Mouse (Mus musculus): ENCODE data around the gene Acly. TPM values are rescaled to one million over a fixed set of nuclear protein-coding genes. Genes with fewer than 3 reads are reported as not detected.
A peak's percentile ranks its signal among the peaks of the same experiment; 100 is the strongest.

Gene Acly
- total RNA-seq, 2 experiments from 2014 or later, result 28.4 to 34.4 TPM

DNA sequence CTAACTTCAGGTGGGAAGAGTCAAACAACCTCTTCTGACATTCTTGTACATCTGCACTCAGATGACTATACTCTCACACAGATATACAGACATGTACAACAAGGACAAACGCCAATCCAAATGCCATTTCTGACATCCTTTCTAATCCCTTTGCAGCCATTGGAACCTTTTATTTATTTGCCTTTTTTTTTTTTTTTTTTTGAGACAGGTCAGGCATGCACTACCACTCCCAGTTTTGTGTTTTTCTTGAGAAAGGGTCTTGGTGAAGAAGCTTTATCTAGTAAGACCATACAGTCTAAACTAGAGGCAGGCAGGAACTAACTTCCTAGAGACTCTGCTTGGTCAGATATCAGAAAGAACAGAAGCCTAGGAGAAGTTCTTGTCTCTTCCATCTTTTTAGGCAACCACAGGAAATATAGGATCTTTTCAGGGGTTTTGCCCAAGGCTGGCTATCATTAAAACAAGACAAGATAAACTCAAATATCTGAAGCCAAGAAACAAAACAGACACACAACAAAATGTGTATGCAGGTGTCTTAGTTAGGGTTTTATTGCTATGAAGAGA lies 62.5 kb downstream of the Acly start:
- no peak for ATAC-seq (replicated peaks; ENCODE audit: low FRiP score, poor library complexity, severe bottlenecking)

DNA sequence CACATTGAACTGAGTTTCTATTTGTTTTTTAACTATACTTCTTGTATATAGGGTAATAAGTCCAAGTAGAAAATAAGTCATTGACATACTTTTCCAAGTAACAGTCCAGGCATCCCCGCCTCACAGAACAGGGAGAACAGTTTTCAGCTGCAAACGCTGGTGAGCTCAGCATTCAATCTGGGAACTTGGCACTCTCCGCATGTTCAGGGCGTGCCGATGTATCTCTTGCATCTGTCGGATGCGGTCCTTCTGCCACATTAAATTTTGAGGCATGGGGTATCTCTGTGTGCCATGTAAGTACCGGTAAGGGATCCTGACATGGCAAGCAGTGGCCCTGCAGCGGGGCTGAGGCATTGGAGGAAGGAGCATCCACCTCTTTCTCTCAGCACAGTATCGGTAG lies 65.1 kb downstream of the Acly start:
- no peak for ATAC-seq (replicated peaks; ENCODE audit: low FRiP score, poor library complexity, severe bottlenecking)

DNA sequence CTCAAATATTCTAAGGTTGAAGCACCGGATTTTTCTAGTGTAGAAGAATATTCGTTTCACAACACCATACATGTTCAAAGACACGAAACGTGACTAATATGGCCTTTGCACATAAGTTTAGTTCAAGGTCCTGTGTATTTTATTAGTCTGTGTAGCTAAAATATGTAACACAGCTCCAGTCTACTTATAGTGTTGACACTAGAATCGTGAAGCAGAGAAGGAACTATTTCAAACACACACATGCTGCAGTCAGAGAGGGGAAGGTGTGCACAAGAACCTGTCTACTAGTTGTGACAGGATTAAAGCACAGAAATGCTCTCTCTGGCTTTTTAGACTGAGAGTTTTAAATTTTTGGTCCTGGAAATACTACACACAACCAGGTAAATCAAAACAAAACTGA lies 70.1 kb downstream of the Acly start:
- ATAC-seq (replicated peaks; ENCODE audit: low FRiP score, poor library complexity, severe bottlenecking), result no peak

DNA sequence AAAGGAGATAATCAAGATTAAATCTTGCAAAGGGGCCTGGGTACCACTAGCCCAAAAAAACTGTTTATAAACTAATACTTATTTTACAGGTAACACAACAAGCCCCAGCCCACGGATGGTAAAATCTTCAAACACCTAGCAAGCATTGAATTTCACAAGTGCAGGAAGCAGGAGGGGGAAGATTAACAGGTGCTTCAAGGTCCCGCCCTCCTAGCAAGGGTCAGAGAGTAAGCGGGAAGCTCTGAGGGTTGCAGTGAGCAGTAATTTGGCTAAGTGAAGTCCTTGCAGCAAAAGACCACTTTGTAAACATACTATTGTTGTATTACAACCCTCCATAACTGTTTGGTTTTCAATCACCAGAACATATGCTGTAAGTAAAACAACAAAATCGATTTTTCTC lies 70.6 kb downstream of the Acly start:
- ATAC-seq (replicated peaks; ENCODE audit: low FRiP score, poor library complexity, severe bottlenecking), result no peak

DNA sequence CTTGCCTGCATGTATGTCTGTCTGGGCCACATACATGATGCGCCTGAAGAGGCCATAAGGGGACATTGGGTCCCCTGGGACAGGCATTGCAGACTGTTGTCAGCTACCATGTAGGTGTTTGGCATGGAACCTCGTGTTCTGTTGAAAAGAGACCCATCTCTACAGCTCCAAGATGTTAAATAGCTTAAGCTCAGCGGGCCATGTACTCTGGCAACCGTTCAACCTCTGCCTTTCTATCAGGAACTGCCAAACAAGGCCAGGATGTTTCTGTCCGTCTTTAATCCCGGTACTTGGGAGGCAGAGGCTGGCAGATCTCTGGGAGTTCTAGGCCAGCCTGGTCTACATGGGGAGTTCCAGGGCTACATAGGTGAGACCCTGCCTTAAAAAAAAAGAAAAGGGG lies 85.2 kb downstream of the Acly start:
- ATAC-seq (replicated peaks; ENCODE audit: low FRiP score, poor library complexity, severe bottlenecking), result no peak

DNA sequence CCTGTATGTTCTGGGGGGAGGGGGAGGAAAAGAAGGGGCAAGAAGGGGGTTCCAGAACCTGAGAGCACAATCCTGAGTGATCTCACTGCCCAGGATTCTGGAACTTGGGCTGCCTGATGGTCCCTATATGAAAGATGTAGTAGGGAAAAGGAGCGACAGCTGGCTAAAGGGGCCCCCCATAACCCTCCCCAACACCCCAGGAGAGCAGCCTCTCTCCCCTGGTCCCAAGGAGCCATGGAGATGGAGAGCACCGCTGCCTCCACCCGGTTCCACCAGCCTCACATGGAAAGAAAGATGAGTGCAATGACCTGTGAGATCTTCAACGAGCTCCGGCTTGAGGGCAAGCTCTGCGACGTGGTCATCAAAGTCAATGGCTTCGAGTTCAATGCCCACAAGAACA lies 86.0 kb downstream of the Acly start, which contains the start of the genes Nt5c3b and Klhl10:
Gene Nt5c3b, minus strand, starts transcription at position 12 of the 400 bp plus-strand sequence.
Gene Klhl10, plus strand, starts transcription at position 121 of the 400 bp plus-strand sequence.
- no peak for ATAC-seq (replicated peaks; ENCODE audit: low FRiP score, poor library complexity, severe bottlenecking)

DNA sequence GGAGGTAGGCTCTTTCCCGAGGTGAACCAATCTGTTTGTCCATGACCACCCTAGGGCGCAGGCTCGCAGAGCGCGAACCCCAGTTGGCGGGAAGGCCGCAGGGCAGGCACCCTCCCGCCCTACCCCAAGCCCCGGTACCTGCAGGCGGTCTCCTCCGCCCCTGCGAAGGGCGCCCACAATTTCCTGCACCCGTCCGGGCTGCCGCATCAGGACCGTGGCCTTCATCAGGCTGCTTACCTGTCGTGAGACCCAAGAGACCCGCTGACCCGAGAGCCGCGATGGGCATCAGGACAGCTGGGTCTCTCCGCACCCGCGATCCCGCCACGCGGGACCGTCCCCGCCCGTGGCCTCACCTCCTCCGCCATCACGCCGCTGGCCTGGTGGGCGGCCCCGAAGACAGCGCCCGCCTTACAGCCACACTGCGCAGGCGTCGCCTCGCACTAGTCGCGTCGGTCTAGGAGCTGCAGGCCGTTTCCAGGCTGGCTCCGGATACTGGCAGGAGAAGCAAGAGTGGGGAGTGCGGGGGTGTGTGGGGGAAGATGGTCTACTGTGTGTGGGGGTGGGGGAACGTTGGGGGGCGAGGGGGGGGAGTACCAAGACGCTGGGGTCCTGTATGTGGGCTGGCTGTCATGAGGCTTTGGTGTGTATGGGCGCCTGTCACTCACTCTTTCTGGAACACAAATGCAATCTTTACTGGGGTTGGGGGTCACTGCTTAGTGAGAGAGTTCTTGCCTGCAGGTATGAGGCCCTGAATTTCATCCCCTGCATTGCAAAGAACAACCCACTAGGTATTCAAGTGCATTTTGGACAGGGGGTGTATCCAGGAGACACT lies 86.9 kb downstream of the Acly start:
- ATAC-seq (replicated peaks; ENCODE audit: low FRiP score, poor library complexity, severe bottlenecking), result peak; percentile 85

DNA sequence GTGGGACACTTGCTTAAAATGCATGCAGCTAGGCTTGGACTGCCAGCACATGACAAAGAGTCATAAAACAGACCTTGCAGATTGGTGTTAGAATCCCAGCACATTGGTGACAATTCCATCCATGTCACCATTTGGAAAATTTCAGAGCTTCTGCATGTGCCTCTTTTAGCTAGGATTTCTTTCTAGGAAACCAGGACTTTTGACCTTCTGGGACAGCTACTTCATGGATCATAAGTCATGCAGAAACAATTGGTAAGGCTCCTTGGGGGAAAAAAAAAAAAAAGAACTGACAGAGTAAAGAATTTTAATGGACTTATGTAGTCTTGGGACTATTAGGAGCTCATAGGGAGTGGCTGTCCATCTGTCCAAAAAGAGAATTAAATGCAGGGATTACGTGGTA lies 89.9 kb downstream of the Acly start:
- ATAC-seq (replicated peaks; ENCODE audit: low FRiP score, poor library complexity, severe bottlenecking), result no peak

DNA sequence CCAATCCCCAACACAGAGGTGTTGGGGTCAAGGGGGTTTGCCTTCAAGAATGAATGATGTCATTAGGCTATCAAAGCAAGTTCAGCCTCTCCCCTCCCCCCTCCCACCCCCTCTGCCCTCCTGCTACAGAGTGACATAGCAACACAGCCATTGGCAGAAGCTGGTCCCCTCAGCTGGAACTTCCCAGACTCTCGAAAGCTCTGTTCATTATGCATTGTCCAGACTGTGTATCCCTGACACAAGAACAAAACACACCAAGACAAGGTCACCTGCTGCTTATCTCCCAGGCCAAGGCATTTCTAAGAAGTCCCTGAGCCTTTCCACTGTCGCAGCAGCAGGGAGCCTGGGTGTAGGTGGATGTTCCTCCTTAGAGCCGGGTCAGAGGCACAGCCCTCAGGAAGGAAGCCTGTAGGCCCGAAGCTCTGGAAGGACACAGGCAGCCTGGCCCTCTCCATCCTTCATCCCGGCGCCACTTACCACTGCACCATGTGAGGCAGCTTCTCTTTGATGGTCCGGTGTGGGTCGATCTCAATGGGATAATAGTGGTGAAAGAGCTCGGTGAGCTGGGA lies 92.0 kb downstream of the Acly start:
- ATAC-seq (replicated peaks; ENCODE audit: low FRiP score, poor library complexity, severe bottlenecking), result no peak

DNA sequence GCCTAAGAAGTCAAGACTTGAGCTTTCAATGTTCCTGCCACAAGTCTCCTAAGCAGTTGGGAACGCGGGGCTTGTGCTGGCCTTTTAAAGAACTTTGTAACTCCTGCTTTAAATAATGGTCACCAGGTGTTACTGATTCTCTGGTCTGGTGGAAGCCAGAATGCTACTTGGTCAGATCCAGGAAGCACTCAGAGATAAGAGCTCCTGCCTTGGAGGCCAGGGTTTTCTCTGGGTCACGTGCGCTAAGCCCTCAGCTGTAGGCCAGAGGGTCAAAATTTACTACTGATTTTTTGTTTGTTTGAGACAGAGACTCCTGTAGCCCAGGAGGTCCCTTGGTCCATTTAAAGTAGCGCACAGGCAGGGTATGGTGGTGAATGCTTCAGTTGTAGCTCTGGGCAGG lies 95.8 kb downstream of the Acly start:
- no peak for ATAC-seq (replicated peaks; ENCODE audit: low FRiP score, poor library complexity, severe bottlenecking)

DNA sequence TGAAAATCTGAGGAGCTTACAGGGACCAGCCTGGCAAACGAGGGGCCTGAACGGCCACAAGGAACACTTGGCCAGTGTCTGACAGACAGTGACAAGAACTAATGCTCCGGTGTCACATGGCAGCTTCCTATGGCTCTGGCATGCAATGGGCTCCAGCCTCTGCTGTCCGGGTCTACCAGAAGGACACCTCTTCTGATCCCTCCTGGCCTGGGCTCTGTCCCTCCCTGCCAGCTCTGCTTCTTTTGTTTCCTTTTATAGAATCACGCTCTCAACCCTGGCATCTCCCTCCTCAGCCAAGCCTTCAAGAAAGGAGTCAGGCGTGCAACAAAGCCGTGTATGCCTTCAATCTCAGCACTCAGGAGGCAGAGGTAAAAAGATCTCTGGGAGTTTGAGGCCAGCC lies 97.7 kb downstream of the Acly start:
- no peak for ATAC-seq (replicated peaks; ENCODE audit: low FRiP score, poor library complexity, severe bottlenecking)

DNA sequence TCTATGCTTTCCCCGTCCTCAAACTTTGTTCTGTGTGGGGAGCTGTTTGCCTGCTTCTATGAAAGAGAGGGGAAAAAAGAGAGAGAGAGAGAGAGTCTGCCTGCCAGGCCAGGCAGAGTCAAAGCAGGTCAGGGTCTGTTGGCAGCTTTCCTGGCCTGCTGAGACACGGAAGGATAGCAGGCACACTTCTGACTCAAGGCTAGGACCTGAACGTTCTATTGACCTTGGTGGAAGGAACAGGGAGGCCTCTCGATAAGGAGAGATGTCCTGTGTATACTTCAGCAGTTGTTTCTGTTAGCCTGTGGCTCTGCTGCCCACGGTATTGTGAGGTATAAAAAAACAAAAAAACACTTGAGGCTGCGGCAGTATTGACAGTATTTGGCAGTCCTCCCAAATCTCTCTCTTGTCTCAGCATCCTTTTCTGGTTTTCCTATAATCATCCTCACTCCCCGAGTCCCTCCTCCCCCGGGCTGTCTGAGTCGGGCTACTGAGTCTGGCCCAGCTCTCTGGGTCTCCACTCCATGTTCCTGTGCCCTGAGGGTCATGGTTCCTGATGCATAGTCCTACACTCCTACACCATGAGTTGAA lies 99.1 kb downstream of the Acly start:
- ATAC-seq (replicated peaks; ENCODE audit: low FRiP score, poor library complexity, severe bottlenecking), result no peak

DNA sequence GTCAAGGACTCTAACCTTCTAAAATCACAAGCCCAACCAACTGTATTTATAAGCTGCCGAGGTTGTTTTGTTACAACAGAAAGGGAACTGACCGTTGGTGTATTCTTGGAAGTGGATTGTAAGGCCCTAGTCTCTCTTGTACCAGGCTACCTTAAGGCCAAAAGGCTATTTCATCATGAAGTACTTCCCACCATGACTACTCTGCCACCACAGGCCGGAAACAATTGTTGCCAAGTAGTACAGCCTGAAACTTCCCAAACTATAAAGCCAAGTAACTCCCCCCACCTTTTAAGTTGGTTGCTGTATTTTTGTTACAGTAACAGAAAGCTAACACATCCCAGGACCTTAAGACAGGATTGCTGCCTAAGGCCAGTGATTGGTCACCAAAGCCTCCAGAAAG lies 101.0 kb downstream of the Acly start:
- no peak for ATAC-seq (replicated peaks; ENCODE audit: low FRiP score, poor library complexity, severe bottlenecking)

Other genes with a start within 250 kb of the Acly start
- gene Eif1, start 208.1 kb downstream of the Acly start, total RNA-seq (2015; ENCODE audit: low replicate concordance), result 580 and 688 TPM in 2 replicates
- gene Eif1, start 208.1 kb downstream of the Acly start, total RNA-seq (2017; ENCODE audit: low replicate concordance), result 168 and 350 TPM in 2 replicates
- gene Gast, start 193.6 kb downstream of the Acly start, total RNA-seq (2015; ENCODE audit: low replicate concordance), result not detected in 2 replicates
- gene Gast, start 193.6 kb downstream of the Acly start, total RNA-seq (2017; ENCODE audit: low replicate concordance), result not detected in 2 replicates
- not detected in 2 replicates for gene Hap1, start 171.9 kb downstream of the Acly start, total RNA-seq (2015; ENCODE audit: low replicate concordance)
- gene Hap1, start 171.9 kb downstream of the Acly start, total RNA-seq (2017; ENCODE audit: low replicate concordance), result not detected in 2 replicates
- gene Jup, start 130.2 kb downstream of the Acly start, total RNA-seq (2015; ENCODE audit: low replicate concordance), result 1.5 and 2.3 TPM in 2 replicates
- 0.28 and 1.8 TPM in 2 replicates for gene Jup, start 130.2 kb downstream of the Acly start, total RNA-seq (2017; ENCODE audit: low replicate concordance)
- gene P3h4, start 113.2 kb downstream of the Acly start, total RNA-seq (2015; ENCODE audit: low replicate concordance), result not detected in 2 replicates
- gene P3h4, start 113.2 kb downstream of the Acly start, total RNA-seq (2017; ENCODE audit: low replicate concordance), result not detected in 2 replicates
- not detected in 2 replicates for gene Fkbp10, start 112.3 kb downstream of the Acly start, total RNA-seq (2015; ENCODE audit: low replicate concordance)
- gene Fkbp10, start 112.3 kb downstream of the Acly start, total RNA-seq (2017; ENCODE audit: low replicate concordance), result not detected in 2 replicates
- gene Nt5c3b, start 86.2 kb downstream of the Acly start, total RNA-seq (2015; ENCODE audit: low replicate concordance), result 2.1 and 10.0 TPM in 2 replicates
- gene Nt5c3b, start 86.2 kb downstream of the Acly start, total RNA-seq (2017; ENCODE audit: low replicate concordance), result 1.7 and 6.3 TPM in 2 replicates
- gene Klhl10, start 86.1 kb downstream of the Acly start, total RNA-seq (2015; ENCODE audit: low replicate concordance), result not detected in 2 replicates
- gene Klhl10, start 86.1 kb downstream of the Acly start, total RNA-seq (2017; ENCODE audit: low replicate concordance), result not detected in 2 replicates
- 2.3 and 3.7 TPM in 2 replicates for gene Klhl11, start 55.3 kb downstream of the Acly start, total RNA-seq (2015; ENCODE audit: low replicate concordance)
- gene Klhl11, start 55.3 kb downstream of the Acly start, total RNA-seq (2017; ENCODE audit: low replicate concordance), result 5.3 and 7.2 TPM in 2 replicates
- gene Ttc25, start 17.6 kb upstream of the Acly start, total RNA-seq (2015; ENCODE audit: low replicate concordance), result not detected in 2 replicates
- gene Ttc25, start 17.6 kb upstream of the Acly start, total RNA-seq (2017; ENCODE audit: low replicate concordance), result not detected in 2 replicates
- gene Cnp, start 46.9 kb upstream of the Acly start, total RNA-seq (2015; ENCODE audit: low replicate concordance), result 1.5 and 1.9 TPM in 2 replicates
- 4.3 and 4.5 TPM in 2 replicates for gene Cnp, start 46.9 kb upstream of the Acly start, total RNA-seq (2017; ENCODE audit: low replicate concordance)
- 10.2 and 18.2 TPM in 2 replicates for gene Nkiras2, start 91.2 kb upstream of the Acly start, total RNA-seq (2015; ENCODE audit: low replicate concordance)
- 7.3 and 11.2 TPM in 2 replicates for gene Nkiras2, start 91.2 kb upstream of the Acly start, total RNA-seq (2017; ENCODE audit: low replicate concordance)
- 31.8 and 31.9 TPM in 2 replicates for gene Dnajc7, start 92.2 kb upstream of the Acly start, total RNA-seq (2015; ENCODE audit: low replicate concordance)
- 25.8 and 50.7 TPM in 2 replicates for gene Dnajc7, start 92.2 kb upstream of the Acly start, total RNA-seq (2017; ENCODE audit: low replicate concordance)
- gene Zfp385c, start 164.5 kb upstream of the Acly start, total RNA-seq (2015; ENCODE audit: low replicate concordance), result 0.63 TPM in 1 of 2 replicates, not detected in the other
- not detected in 2 replicates for gene Zfp385c, start 164.5 kb upstream of the Acly start, total RNA-seq (2017; ENCODE audit: low replicate concordance)
- gene Dhx58, start 176.3 kb upstream of the Acly start, total RNA-seq (2015; ENCODE audit: low replicate concordance), result 8.4 and 14.0 TPM in 2 replicates
- 8.8 and 22.0 TPM in 2 replicates for gene Dhx58, start 176.3 kb upstream of the Acly start, total RNA-seq (2017; ENCODE audit: low replicate concordance)
- gene Kat2a, start 184.5 kb upstream of the Acly start, total RNA-seq (2015; ENCODE audit: low replicate concordance), result 6.0 and 10.9 TPM in 2 replicates
- gene Kat2a, start 184.5 kb upstream of the Acly start, total RNA-seq (2017; ENCODE audit: low replicate concordance), result 3.1 and 6.6 TPM in 2 replicates
- gene Hspb9, start 185.8 kb upstream of the Acly start, total RNA-seq (2015; ENCODE audit: low replicate concordance), result not detected in 2 replicates
- not detected in 2 replicates for gene Hspb9, start 185.8 kb upstream of the Acly start, total RNA-seq (2017; ENCODE audit: low replicate concordance)
- gene Rab5c, start 210.2 kb upstream of the Acly start, total RNA-seq (2015; ENCODE audit: low replicate concordance), result 61.4 and 79.7 TPM in 2 replicates
- gene Rab5c, start 210.2 kb upstream of the Acly start, total RNA-seq (2017; ENCODE audit: low replicate concordance), result 52.2 and 70.8 TPM in 2 replicates
- gene Kcnh4, start 231.9 kb upstream of the Acly start, total RNA-seq (2015; ENCODE audit: low replicate concordance), result not detected in 2 replicates
- gene Kcnh4, start 231.9 kb upstream of the Acly start, total RNA-seq (2017; ENCODE audit: low replicate concordance), result not detected in 2 replicates
- gene Hcrt, start 234.9 kb upstream of the Acly start, total RNA-seq (2015; ENCODE audit: low replicate concordance), result not detected in 2 replicates
- gene Hcrt, start 234.9 kb upstream of the Acly start, total RNA-seq (2017; ENCODE audit: low replicate concordance), result not detected in 2 replicates
- 1.5 and 1.7 TPM in 2 replicates for gene Ghdc, start 243.0 kb upstream of the Acly start, total RNA-seq (2015; ENCODE audit: low replicate concordance)
- gene Ghdc, start 243.0 kb upstream of the Acly start, total RNA-seq (2017; ENCODE audit: low replicate concordance), result 1.4 and 2.3 TPM in 2 replicates